Mouse (Mus musculus) lung, embryonic 14.5 days (tissue): ENCODE results near the gene Dctn2. TPM values are rescaled to one million over a fixed set of nuclear protein-coding genes. Genes with fewer than 3 reads are reported as not detected.

Experiments used
- ATAC-seq: fragments of 200-750 bp; cut with Nextera tagmentation; 2 replicates; pipeline ENCODE4 v1.8.0; 2017; ENCODE audit warnings: mild to moderate bottlenecking, moderate TSS enrichment, moderate library complexity; ENCODE audit not compliant: insufficient read depth
- DNase-seq: peaks from one replicate; pipeline ENCODE4 v3.0.0-alpha.2; 2015
- H3K27ac ChIP-seq: fragments of 300-500 bp; sonication (generic); 2 replicates; pipeline ENCODE4 v1.5.1; 2014; ENCODE audit warnings: low read depth, mild to moderate bottlenecking, moderate library complexity
- H3K27me3 ChIP-seq: fragments of 300-500 bp; sonication (generic); 2 replicates; pipeline ENCODE4 v1.6.1; 2014; ENCODE audit warnings: low read length, control low read depth; ENCODE audit not compliant: insufficient read depth
- H3K36me3 ChIP-seq: fragments of 300-500 bp; sonication (generic); 2 replicates; pipeline ENCODE4 v1.6.1; 2014; ENCODE audit warnings: control low read depth; ENCODE audit not compliant: insufficient read depth
- H3K4me1 ChIP-seq: fragments of 300-500 bp; sonication (generic); 2 replicates; pipeline ENCODE4 v1.6.1; 2014; ENCODE audit warnings: antibody characterized with exemption, control low read depth; ENCODE audit not compliant: insufficient read depth
- H3K4me2 ChIP-seq: fragments of 300-500 bp; sonication (generic); 2 replicates; pipeline ENCODE4 v1.6.1; 2014; ENCODE audit warnings: mild to moderate bottlenecking
- H3K4me3 ChIP-seq: fragments of 300-500 bp; sonication (generic); 2 replicates; pipeline ENCODE4 v1.5.1; 2014; ENCODE audit warnings: low read depth, low read length
- H3K9ac ChIP-seq: fragments of 300-500 bp; sonication (generic); 2 replicates; pipeline ENCODE4 v1.6.1; 2014
- H3K9me3 ChIP-seq: fragments of 300-500 bp; sonication (generic); 2 replicates; pipeline ENCODE4 v1.6.1; 2016; ENCODE audit warnings: low read depth, low read length, control low read depth
- CTCF ChIP-seq: IDR thresholded peaks from 2 replicates; pipeline ENCODE4 v1.5.1; 2016; ENCODE audit warnings: antibody characterized with exemption, low read depth
- WGBS: fragments of 180-500 bp; shearing (Covaris S2); extraction: QIAGEN DNeasy Blood & Tissue Kit; methylation state at CpG from one replicate; pipeline ENCODE4 v1.1.7; 2014; 5-methylcytosine and 5-hydroxymethylcytosine counted together
- polyA plus RNA-seq: library from polyadenylated mRNA; unstranded; fragments of >200 nt; fragmentation: Nextera tagmentation; extraction: Ambion mirVana; gene quantifications from 2 replicates; pipeline ENCODE4 v1.2.1, GENCODE M21; 2014

The Dctn2 gene
- polyA plus RNA-seq, 1 experiment from 2014 or later = 160 TPM

DNA sequence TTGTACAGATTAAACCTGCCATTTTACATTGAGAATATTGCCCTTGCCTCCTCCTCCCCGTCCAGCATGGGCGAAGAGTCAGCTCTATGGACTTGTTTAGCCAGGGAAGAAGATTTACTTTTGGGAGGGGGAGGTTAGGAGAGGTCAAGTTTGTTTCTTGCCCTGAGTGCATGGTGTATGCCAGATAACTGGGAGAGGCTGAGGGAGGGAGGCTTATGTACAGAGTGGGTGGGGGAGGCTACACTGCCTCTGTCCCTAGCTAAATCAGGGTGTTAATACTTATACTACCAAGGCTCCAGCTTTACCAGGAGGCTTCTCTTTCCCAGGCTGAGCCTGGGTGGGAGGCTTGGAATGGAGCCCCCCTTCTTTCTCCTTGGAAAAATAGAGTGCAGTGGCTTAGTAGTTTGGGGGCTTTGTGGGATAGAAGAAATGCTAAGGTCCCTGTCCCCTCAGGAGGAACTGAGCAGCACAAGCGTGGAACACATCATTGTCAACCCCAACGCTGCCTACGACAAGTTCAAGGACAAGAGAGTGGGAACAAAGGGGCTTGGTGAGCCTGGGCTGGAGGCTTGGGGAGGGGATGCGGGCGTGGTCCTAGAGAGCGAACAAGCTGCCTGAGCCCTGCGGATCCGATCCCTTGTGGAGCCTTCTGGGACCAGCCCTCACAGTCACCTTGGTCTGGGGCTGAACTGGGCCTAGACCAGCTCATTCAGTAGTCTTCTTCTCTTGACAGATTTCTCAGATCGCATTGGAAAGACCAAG, 8.3 kb downstream of the Dctn2 start:
- H3K27ac ChIP-seq = no peak overlapping the region
- 76% methylated on average over 11 of the region's 11 CpGs for WGBS
- H3K4me1 ChIP-seq = no peaks in the 10 kb centered on the region
- DNase-seq (no peak), ATAC-seq (no peak)
- no peak overlapping the region for H3K4me3 ChIP-seq
- no peaks in the 10 kb centered on the region for H3K9me3 ChIP-seq
- no peaks in the 10 kb centered on the region for H3K27me3 ChIP-seq
- H3K9ac ChIP-seq = no peak overlapping the region
- H3K36me3 ChIP-seq = peaks cover 77% of the 10 kb centered on the region
- no peak for TF ChIP-seq CTCF
- H3K4me2 ChIP-seq = no peak overlapping the region

DNA sequence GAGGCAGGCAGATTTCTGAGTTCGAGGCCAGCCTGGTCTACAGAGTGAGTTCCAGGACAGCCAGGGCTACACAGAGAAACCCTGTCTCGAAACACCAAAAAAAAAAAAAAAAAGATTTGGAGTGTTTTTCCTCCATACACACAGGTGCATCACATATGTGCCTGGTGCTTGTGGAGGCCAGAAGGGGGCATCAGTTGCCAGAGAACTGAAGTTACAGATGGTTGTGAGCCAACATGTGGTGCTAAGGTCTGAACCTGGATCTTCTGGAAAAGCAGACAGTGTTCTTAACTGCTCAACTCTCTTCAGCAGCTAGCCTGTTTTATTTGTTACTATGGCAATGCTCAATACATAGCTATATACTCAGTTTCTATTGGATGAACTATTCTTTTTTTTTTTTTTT, 13.6 kb downstream of the Dctn2 start:
- ATAC-seq = no peak
- no peaks in the 10 kb centered on the region for H3K27me3 ChIP-seq
- H3K4me2 ChIP-seq = no peak overlapping the region
- no peak for DNase-seq
- H3K9ac ChIP-seq = no peak overlapping the region
- H3K9me3 ChIP-seq = no peaks in the 10 kb centered on the region
- H3K4me1 ChIP-seq = no peaks in the 10 kb centered on the region
- 94% methylated on average over 2 of the region's 2 CpGs for WGBS
- no peak overlapping the region for H3K4me3 ChIP-seq
- H3K27ac ChIP-seq = no peak overlapping the region
- TF ChIP-seq CTCF = no peak; the same call in 1 of the 2 replicates
- peaks cover 100% of the 10 kb centered on the region for H3K36me3 ChIP-seq

DNA sequence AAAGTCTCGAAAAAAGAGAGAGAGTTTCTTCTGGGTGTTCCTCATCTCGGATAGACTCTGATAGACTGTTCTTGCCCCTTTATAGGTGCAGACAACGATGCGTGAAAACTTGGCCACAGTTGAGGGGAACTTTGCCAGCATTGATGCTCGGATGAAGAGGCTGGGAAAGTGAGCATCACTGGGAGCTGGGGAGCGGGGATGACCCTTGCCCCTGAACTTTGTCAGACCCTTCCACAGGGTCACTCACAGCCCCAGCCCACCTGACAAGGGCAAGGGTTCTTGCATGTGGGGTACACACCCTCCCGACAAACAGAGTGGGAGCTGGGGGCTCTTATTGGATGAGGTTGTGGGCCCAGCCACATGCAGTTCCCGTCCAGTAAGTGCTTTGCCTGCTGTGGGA, 15.1 kb downstream of the Dctn2 start:
- ATAC-seq (no peak), DNase-seq (no peak)
- peaks cover 100% of the 10 kb centered on the region for H3K36me3 ChIP-seq
- no peaks in the 10 kb centered on the region; the same call in 1 of the 2 replicates for H3K27me3 ChIP-seq
- H3K9me3 ChIP-seq = no peaks in the 10 kb centered on the region
- H3K9ac ChIP-seq = no peak overlapping the region
- 84% methylated on average over 8 of the region's 8 CpGs for WGBS
- no peaks in the 10 kb centered on the region for H3K4me1 ChIP-seq
- H3K4me2 ChIP-seq = no peak overlapping the region
- H3K4me3 ChIP-seq = no peak overlapping the region
- no peak overlapping the region for H3K27ac ChIP-seq
- TF ChIP-seq CTCF = no peak

DNA sequence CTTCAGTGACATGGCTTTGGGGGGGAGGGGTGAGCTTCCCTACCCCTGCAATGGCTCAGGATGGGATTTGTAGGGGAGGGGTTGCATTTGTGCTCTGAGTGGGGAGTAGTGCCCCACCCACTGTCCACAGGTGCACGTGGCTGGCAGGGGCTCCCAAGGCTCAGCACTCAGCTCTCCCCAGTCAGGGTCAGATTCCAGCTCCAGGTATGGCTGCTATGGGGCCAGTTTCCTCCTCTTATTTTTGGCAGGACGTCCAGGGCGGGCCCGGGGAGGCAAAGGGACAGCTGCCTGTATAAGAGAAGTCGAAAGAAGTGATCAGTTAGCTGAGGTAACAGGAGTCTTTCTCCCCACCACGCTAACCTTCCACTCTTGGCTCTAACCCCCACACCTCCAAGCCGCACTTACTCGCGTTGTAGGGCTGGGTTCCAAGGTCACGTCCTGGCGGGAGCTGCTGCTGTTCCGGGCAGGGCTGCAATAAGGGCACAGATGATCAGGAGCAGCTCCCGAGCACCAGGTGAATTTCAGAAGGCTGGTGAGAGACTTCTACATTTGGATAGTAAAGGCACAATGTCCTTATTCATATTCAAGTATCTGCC, 16.6 kb downstream of the Dctn2 start:
- H3K9me3 ChIP-seq = no peaks in the 10 kb centered on the region
- DNase-seq (no peak), ATAC-seq (no peak)
- H3K9ac ChIP-seq = no peak overlapping the region
- H3K4me2 ChIP-seq = no peak overlapping the region
- TF ChIP-seq CTCF = no peak
- H3K4me1 ChIP-seq = peaks cover 12% of the 10 kb centered on the region; the same call in 1 of the 2 replicates
- 79% methylated on average over 13 of the region's 13 CpGs for WGBS
- H3K27ac ChIP-seq = no peak overlapping the region
- H3K36me3 ChIP-seq = peaks cover 98% of the 10 kb centered on the region
- H3K4me3 ChIP-seq = no peak overlapping the region
- H3K27me3 ChIP-seq = no peaks in the 10 kb centered on the region; the same call in 1 of the 2 replicates

DNA sequence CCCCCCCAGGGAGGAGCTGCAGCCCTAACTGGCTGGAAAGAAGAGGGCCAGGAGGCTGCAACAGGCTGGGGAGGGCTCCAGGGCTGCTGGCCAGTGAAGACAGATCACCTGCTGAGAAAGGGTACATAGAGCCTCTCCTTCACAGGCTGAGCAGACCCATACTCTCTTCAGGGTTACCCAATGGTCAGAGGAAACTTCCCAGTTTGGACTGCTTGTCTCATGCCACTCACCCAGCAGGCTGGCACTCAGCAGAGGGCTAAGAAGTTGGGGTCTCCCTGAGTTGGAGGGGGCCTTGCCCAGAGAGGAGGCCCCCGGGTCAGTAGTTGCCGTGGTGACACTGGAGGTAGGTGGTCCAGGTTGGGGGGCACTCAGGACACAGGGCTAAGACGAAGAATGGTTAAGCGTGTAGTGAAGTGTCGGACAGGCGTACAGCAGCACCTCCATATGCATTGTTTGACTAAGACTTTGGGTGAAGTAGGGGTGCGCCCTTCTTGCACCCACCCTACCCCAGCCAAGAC, 18.0 kb downstream of the Dctn2 start:
- peaks cover 84% of the 10 kb centered on the region for H3K36me3 ChIP-seq
- no peaks in the 10 kb centered on the region for H3K9me3 ChIP-seq
- TF ChIP-seq CTCF = no peak
- WGBS = 85% methylated on average over 7 of the region's 7 CpGs
- ATAC-seq (no peak), DNase-seq (no peak)
- H3K27ac ChIP-seq = no peak overlapping the region
- H3K4me1 ChIP-seq = peaks cover 14% of the 10 kb centered on the region; the same call in 1 of the 2 replicates
- H3K27me3 ChIP-seq = no peaks in the 10 kb centered on the region; the same call in 1 of the 2 replicates
- no peak overlapping the region for H3K9ac ChIP-seq
- H3K4me3 ChIP-seq = no peak overlapping the region
- H3K4me2 ChIP-seq = no peak overlapping the region

DNA sequence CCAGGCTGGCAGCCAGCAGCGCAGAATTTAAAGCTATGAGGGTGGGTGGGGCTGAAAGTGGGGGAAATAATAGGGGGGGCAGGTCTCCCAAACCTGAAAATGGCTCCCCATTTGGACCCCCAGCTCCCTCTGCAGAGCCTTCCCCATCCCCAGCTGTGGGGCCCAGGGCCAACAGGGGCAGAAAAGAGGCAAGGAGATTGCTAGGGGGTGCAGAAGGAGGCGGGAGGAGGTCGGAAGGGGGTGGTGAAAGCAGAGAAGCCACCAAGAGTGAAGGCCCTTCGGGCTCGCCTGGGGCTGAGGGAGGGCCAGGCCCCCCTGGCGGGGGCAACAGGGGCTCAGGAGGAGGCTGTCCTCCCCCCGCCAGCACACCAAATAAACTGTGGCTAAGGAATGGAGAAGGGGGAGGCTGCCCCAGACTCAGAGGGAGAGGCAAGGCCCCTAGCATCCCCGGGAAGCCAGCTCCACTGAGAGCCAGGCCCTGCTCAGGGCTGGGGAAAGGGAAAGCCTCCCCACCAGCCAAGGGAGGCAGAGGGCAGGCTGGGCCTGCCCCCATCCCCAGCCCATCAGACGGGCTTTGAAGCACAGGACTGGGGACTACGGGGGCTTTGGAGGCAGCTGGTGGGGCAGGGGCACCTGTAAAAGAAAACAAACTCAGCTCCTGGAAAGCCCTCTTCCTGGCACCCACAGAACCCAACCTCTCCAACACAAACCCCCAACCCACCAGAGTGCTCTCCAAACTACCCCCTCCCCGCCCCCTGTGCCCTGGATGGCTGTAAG, 18.7 kb downstream of the Dctn2 start:
- H3K36me3 ChIP-seq = peaks cover 76% of the 10 kb centered on the region
- no peak for TF ChIP-seq CTCF
- peak overlapping the region; percentile 3; the same call in 1 of the 2 replicates for H3K4me3 ChIP-seq
- WGBS = 69% methylated on average over 11 of the region's 11 CpGs
- H3K9ac ChIP-seq = peak overlapping the region; percentile 20
- H3K4me1 ChIP-seq = peaks cover 18% of the 10 kb centered on the region; the same call in 1 of the 2 replicates
- no peaks in the 10 kb centered on the region; the same call in 1 of the 2 replicates for H3K27me3 ChIP-seq
- no peak overlapping the region for H3K4me2 ChIP-seq
- no peak overlapping the region for H3K27ac ChIP-seq
- ATAC-seq = no peak
- no peaks in the 10 kb centered on the region for H3K9me3 ChIP-seq
- no peak for DNase-seq
